Mouse (Mus musculus) gastrocnemius, postnatal 36 days (tissue): ENCODE measurements at regions not wholly inside any gene's neighbourhood (a gene's known extent, or its start where the extent isn't known, plus 50 kb on each side); places are given as distances from the start of the nearest gene placed in this dataset.
A peak's percentile ranks its signal among the peaks of the same experiment; 100 is the strongest.

Experiments
- DNase-seq, 2 experiments: peaks; one replicate each; pipeline ENCODE4 v3.0.0; 2022
- intact Hi-C: fragments of 180-260 bp; cut with DNase I; formaldehyde crosslinking; loops from one replicate; pipeline ENCODE4 v1.15.1; 2025

- DNase-seq = no peak
- intact Hi-C loops = no loop called here
Measured at GRCm38 (mm10) chr10:96305701-96306100, 169.3 kb downstream of the Gm5426 start.

GRCm38 (mm10) chr10:96308713-96309445 lies 172.5 kb downstream of the Gm5426 start:
- intact Hi-C loops = no loop called here
- DNase-seq = peak in 1 of 2 experiments; percentile 6

DNA sequence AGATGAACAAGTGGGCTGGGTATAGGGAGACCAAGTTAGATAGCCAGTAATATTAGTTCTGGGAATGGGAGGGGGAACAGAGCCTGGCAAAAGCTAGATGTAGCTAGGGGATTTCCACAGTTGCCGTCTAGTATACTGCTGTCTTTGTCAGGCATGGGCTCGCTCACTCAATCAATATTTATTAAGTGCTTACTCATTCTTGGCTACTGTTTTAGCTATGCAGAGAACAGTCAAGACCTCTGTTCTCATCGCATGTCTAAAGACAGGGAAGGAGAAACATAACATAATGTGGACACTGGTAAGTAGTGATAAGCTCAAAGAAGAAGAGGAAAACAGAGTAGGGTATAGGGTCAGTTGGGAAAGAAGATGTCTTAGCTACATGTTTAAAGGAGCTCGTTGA lies 173.4 kb downstream of the Gm5426 start:
- no peak for DNase-seq
- intact Hi-C loops = no loop called here

GRCm38 (mm10) chr10:96325297-96325696 lies 188.9 kb downstream of the Gm5426 start:
- intact Hi-C loops = no loop called here
- DNase-seq = no peak

- intact Hi-C loops = no loop called here
Measured at GRCm38 (mm10) chr10:96330639-96331487, 194.5 kb downstream of the Gm5426 start.

DNA sequence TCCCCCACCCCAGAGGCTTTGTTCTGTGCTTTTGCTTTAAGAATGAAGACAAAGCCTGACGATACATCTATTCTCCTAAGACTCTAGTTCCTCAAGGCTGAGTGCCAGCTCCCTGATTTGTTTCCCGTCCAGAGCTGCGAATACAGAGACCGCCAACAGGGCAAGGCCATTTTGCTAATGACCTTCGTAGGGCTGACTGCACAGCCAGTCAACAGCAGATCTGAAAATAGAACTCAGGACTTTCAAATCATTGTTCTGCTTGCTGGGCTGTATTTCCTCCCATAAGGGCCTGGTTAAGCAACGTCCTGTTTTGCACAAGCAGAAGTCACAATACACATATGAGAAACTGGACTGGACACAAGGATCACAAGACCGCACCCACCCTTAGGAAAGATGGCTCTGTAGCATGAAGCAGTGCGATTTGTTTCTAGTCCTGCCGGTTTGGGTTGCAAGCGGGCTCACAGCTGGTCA lies 196.4 kb downstream of the Gm5426 start:
- intact Hi-C loops = no loop called here
- peak; percentile 47 to 63 for DNase-seq

More at GRCm38 (mm10) chr10:96330639-96331487, 194.5 kb downstream of the Gm5426 start:
- no peak for DNase-seq

DNA sequence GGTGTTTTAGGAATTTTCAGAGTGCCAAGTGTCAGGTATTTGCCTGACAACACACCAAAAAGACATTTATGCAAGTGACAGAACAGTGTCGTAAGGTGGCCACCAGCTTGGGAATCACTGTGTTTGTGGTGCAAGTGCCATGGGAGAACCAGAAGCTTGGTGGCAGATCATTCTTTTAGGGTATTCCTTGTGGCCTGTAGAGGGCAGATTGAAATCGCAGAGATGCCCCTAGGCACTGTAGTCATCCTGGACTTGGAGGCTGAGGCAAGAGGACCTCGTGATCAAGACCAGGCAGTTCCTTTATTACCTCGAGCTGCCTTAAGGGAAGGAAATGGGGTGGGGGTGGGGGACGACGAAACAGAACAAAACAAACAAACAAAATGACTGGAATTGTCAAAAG lies 196.8 kb downstream of the Gm5426 start:
- no peak for DNase-seq
- intact Hi-C loops = no loop called here

- intact Hi-C loops = no loop called here
- no peak for DNase-seq
Measured at GRCm38 (mm10) chr10:96336271-96336670, 199.9 kb downstream of the Gm5426 start.

GRCm38 (mm10) chr10:96337088-96337666 lies 200.8 kb downstream of the Gm5426 start:
- intact Hi-C loops = no loop called here
- DNase-seq = no peak

DNA sequence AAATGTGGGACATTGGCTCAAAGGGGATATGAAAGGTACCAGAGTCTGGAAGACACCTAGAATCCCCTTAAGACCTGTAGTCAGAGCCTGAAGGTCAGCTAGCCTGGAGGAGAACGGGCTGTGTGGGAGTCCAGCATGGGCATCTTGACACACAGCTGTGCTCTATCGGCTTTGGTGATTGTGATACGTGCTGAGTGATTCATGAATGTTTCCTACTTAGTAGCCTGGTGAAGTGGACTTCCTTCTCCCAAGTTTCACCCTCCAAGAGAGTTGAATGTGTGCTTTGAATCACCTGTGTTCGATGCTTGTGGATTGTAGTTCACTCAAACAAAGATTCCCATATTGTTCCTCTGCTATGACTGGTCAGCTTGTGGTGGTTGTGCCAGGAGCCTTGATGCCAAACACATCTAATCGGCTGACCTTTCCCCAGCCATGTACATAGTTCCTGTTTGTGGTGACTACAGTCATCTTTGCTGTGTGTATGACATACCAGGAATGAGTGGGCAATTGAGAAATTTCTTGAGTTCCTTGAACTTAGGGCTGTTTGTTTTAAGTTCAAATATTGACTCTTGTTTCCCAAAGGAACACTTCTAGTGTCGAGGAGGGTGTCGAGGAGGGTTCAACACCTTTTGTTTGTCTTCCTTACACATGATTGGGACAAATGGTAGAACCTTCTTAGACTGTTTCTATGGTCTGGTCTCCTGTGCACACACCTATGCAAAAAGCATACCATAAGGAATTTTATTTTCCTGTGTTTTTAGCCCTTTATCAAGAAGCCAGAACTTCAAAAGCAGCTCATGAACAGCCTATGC lies 201.6 kb downstream of the Gm5426 start:
- intact Hi-C loops = no loop called here

DNA sequence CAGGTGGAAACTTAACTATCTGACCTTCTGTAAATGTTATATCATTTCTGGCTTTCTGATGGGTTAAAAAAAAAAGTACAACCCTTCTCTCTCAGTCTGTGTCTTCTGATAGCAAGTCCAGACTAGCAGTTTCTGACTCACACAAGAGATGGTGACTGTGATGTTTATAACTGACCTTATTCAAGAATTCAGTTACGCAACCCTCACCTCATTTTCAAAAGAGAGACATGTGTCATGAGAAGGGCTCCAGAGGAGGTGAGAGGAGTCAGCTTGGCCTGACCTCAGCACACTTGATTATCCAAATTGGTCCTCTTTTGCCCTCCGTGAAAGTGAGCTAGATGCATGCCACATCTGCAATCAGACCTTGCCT lies 202.2 kb downstream of the Gm5426 start:
- DNase-seq = no peak
- intact Hi-C loops = no loop called here

More for the DNA sequence above, 201.6 kb downstream of the Gm5426 start:
- DNase-seq = no peak

- no peak for DNase-seq
- intact Hi-C loops = no loop called here
Measured at GRCm38 (mm10) chr10:96342476-96342875, 206.1 kb downstream of the Gm5426 start.

- intact Hi-C loops = no loop called here
- DNase-seq = no peak
Measured at GRCm38 (mm10) chr10:96343666-96344065, 207.3 kb downstream of the Gm5426 start.

DNA sequence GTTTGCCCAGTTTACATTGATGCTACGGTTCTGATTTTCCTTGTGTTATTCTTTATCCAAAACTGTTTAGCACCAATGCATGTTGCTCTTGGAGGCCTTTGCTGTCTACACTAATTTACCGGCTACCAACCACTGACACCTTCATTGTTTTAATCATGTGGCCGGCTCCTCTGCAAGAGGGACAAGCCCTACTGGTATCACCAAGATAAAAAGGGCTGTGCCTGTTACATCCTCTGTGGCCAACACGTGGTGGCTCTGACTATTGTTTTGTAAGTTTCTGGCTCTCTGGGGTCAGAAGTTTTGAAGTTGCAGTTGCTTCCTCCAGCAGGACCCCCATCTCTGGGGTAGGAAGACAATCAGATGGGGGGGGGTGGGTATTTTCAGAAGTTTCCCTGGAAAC lies 214.3 kb downstream of the Gm5426 start:
- intact Hi-C loops = no loop called here
- no peak for DNase-seq

DNA sequence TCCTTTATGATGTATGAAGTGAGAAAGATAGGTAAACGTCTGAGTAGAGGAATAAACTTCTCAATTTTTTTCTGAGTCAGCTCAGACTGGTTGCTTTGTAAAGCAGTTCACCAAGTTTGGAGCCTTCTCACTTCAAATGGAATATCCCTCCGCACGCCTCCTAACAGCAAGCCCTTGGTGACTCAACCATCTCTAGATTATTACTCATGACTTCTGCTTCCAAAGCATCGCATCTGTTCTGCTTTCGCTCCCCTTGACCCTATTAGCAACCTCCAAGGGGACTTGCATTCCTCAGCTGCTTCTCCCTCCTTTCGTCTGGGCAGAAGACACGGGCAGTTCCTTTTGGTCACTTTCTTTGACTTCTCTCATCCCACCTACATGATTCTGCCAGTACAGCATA lies 214.9 kb downstream of the Gm5426 start:
- no peak for DNase-seq
- intact Hi-C loops = no loop called here

DNA sequence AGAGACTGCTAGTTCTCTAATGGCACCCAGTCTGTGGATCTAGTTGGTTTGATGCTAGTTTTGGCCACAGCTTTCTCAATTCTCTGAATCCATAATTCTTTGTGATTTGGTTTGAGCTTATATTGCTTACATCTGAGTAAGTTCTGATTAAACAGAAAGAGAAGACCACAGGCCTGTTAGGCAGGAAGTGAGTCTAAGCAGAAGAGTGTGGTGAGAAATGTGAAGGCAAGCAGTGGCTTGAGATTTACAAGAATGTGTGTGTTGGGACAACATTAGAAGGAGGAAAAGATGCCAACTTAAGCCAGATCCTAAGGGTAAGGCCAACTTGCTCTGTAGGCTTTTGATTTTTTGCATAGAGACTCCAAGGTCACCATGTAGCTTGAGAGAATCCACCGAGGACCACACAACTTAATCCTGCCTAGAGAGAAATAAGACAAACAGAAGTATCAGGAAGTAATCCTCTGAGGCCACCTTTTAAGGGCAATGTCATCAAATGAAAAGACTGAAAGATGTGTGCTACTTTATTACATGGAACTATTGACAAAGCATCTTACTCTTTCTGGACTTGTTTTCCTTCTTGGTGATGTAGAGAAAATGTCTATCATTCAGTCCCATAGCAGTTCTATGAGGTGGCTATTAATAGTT lies 220.7 kb downstream of the Gm5426 start:
- intact Hi-C loops = no loop called here
- DNase-seq = no peak

GRCm38 (mm10) chr10:96357632-96358031 lies 221.2 kb downstream of the Gm5426 start:
- intact Hi-C loops = no loop called here

GRCm38 (mm10) chr10:96358984-96359383 lies 222.6 kb downstream of the Gm5426 start:
- no peak for DNase-seq
- intact Hi-C loops = no loop called here

More at GRCm38 (mm10) chr10:96357632-96358031, 221.2 kb downstream of the Gm5426 start:
- DNase-seq = no peak

- DNase-seq = no peak
- intact Hi-C loops = no loop called here
Measured at GRCm38 (mm10) chr10:96362211-96362610, 225.8 kb downstream of the Gm5426 start.

- no peak for DNase-seq
- intact Hi-C loops = no loop called here
Measured at GRCm38 (mm10) chr10:96363867-96364266, 227.5 kb downstream of the Gm5426 start.
